Mouse (Mus musculus): ENCODE measurements around the gene 1700057G04Rik.

DNA sequence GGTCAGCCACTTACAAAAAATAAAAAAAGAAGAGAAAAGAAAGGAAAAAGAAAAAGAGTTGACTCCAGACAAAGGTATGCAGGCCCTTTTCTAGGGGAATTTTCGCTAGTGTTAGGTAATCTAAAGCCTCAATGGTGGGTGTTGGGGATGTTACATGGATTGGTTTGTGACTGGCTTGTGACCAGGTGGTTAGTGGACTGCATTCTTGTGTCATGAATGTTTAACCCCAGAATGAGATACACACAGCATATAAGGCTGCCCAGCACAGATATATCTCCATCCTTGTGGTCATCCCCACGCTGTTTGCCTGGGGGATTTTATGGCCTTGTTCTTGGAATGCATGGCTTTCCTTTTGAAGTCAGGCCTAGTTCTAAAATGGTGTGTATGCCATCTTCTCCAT lies 35.9 kb upstream of the 1700057G04Rik start:
- TF ChIP-seq CTCF (IDR thresholded peaks at IDR 0.05; ENCODE audit: low read depth) (no peak), EP300 (IDR thresholded peaks at IDR 0.05; ENCODE audit: low read depth) (no peak)
